Mouse (Mus musculus): Measurements from ENCODE around the gene Rasgrf1. TPM values are rescaled to one million over a fixed set of nuclear protein-coding genes. Genes with fewer than 3 reads are reported as not detected.

The Rasgrf1 gene
- polyA plus RNA-seq (2012; rRNA removed), result 168 and 172 TPM in 2 replicates

GRCm38 (mm10) chr9:89909131-89910010 lies at the start of gene Rasgrf1:
Gene Rasgrf1, plus strand, starts transcription at chr9:89909908.
- H3K27me3 ChIP-seq (ENCODE audit: control insufficient read depth, insufficient read depth, low read length), result no peaks in the 10 kb centered on the region

GRCm38 (mm10) chr9:89860145-89860544 lies 49.6 kb upstream of the Rasgrf1 start:
- TF ChIP-seq CTCF (IDR thresholded peaks at IDR 0.05; ENCODE audit: borderline replicate concordance, insufficient read depth, low read depth, low read length), result no peak
- no peak for TF ChIP-seq POLR2A (IDR thresholded peaks at IDR 0.05; ENCODE audit: borderline replicate concordance, insufficient read depth, low read length)
- no peak overlapping the region for H3K27ac ChIP-seq (ENCODE audit: insufficient read depth, low read length)
- no peaks in the 10 kb centered on the region for H3K27me3 ChIP-seq (ENCODE audit: control insufficient read depth, insufficient read depth, low read length)
- no peak for DNase-seq
- no peaks in the 10 kb centered on the region for H3K4me1 ChIP-seq (ENCODE audit: control insufficient read depth, insufficient read depth, low read length)
- no peak overlapping the region for H3K4me3 ChIP-seq (replicated peaks; ENCODE audit: insufficient read depth, low read depth, low read length)
- 64% methylated on average over 11 of the region's 11 CpGs for WGBS

More at GRCm38 (mm10) chr9:89909131-89910010, at the start of gene Rasgrf1:
- DNase-seq, result peak; percentile 72 to 77
- under 1% methylated on average over 64 of the region's 64 CpGs for WGBS
- H3K27ac ChIP-seq (ENCODE audit: insufficient read depth, low read length), result peak within 1 kb of the TSS; percentile 71
- no peaks in the 10 kb centered on the region for H3K4me1 ChIP-seq (ENCODE audit: control insufficient read depth, insufficient read depth, low read length)
- TF ChIP-seq CTCF (IDR thresholded peaks at IDR 0.05; ENCODE audit: borderline replicate concordance, insufficient read depth, low read depth, low read length), result no peak
- peak; percentile 55 for TF ChIP-seq POLR2A (IDR thresholded peaks at IDR 0.05; ENCODE audit: borderline replicate concordance, insufficient read depth, low read length)
- H3K4me3 ChIP-seq (replicated peaks; ENCODE audit: insufficient read depth, low read depth, low read length), result peak within 1 kb of the TSS; percentile 72

GRCm38 (mm10) chr9:89860584-89860983 lies 49.1 kb upstream of the Rasgrf1 start:
- Histone ChIP-seq H3K27me3 (ENCODE audit: control insufficient read depth, insufficient read depth, low read length) (no peaks in the 10 kb centered on the region), H3K27ac (ENCODE audit: insufficient read depth, low read length) (no peak overlapping the region), H3K4me1 (ENCODE audit: control insufficient read depth, insufficient read depth, low read length) (no peaks in the 10 kb centered on the region), H3K4me3 (replicated peaks; ENCODE audit: insufficient read depth, low read depth, low read length) (no peak overlapping the region)
- no peak for DNase-seq
- TF ChIP-seq POLR2A (IDR thresholded peaks at IDR 0.05; ENCODE audit: borderline replicate concordance, insufficient read depth, low read length) (no peak), CTCF (IDR thresholded peaks at IDR 0.05; ENCODE audit: borderline replicate concordance, insufficient read depth, low read depth, low read length) (no peak)
- 61% methylated on average over 6 of the region's 6 CpGs for WGBS

- H3K27ac ChIP-seq (ENCODE audit: insufficient read depth, low read length), result no peak overlapping the region
- no peaks in the 10 kb centered on the region; the same call in 1 of the 2 replicates for H3K27me3 ChIP-seq (ENCODE audit: control insufficient read depth, insufficient read depth, low read length)
- H3K4me1 ChIP-seq (ENCODE audit: control insufficient read depth, insufficient read depth, low read length), result no peaks in the 10 kb centered on the region
- TF ChIP-seq POLR2A (IDR thresholded peaks at IDR 0.05; ENCODE audit: borderline replicate concordance, insufficient read depth, low read length), result no peak
- no peak for TF ChIP-seq CTCF (IDR thresholded peaks at IDR 0.05; ENCODE audit: borderline replicate concordance, insufficient read depth, low read depth, low read length)
- no peak overlapping the region for H3K4me3 ChIP-seq (replicated peaks; ENCODE audit: insufficient read depth, low read depth, low read length)
- 62% methylated on average over 4 of the region's 4 CpGs for WGBS
- DNase-seq, result no peak
Observed at GRCm38 (mm10) chr9:89867141-89867540, 42.6 kb upstream of the Rasgrf1 start.

GRCm38 (mm10) chr9:89868093-89868729 lies 41.5 kb upstream of the Rasgrf1 start:
- WGBS, result 45% methylated on average over 16 of the region's 16 CpGs
- no peaks in the 10 kb centered on the region for H3K4me1 ChIP-seq (ENCODE audit: control insufficient read depth, insufficient read depth, low read length)
- no peaks in the 10 kb centered on the region; the same call in 1 of the 2 replicates for H3K27me3 ChIP-seq (ENCODE audit: control insufficient read depth, insufficient read depth, low read length)
- H3K4me3 ChIP-seq (replicated peaks; ENCODE audit: insufficient read depth, low read depth, low read length), result no peak overlapping the region
- TF ChIP-seq CTCF (IDR thresholded peaks at IDR 0.05; ENCODE audit: borderline replicate concordance, insufficient read depth, low read depth, low read length), result no peak
- no peak for TF ChIP-seq POLR2A (IDR thresholded peaks at IDR 0.05; ENCODE audit: borderline replicate concordance, insufficient read depth, low read length)
- DNase-seq, result no peak
- no peak overlapping the region for H3K27ac ChIP-seq (ENCODE audit: insufficient read depth, low read length)

GRCm38 (mm10) chr9:89869594-89869993 lies 40.1 kb upstream of the Rasgrf1 start:
- 65% methylated on average over 2 of the region's 2 CpGs for WGBS
- Histone ChIP-seq H3K27ac (ENCODE audit: insufficient read depth, low read length) (no peak overlapping the region), H3K4me1 (ENCODE audit: control insufficient read depth, insufficient read depth, low read length) (no peaks in the 10 kb centered on the region), H3K27me3 (ENCODE audit: control insufficient read depth, insufficient read depth, low read length) (no peaks in the 10 kb centered on the region; the same call in 1 of the 2 replicates), H3K4me3 (replicated peaks; ENCODE audit: insufficient read depth, low read depth, low read length) (no peak overlapping the region)
- TF ChIP-seq POLR2A (IDR thresholded peaks at IDR 0.05; ENCODE audit: borderline replicate concordance, insufficient read depth, low read length) (no peak), CTCF (IDR thresholded peaks at IDR 0.05; ENCODE audit: borderline replicate concordance, insufficient read depth, low read depth, low read length) (no peak)
- no peak for DNase-seq

GRCm38 (mm10) chr9:89870531-89871150 lies 39.1 kb upstream of the Rasgrf1 start:
- Histone ChIP-seq H3K27me3 (ENCODE audit: control insufficient read depth, insufficient read depth, low read length) (no peaks in the 10 kb centered on the region; the same call in 1 of the 2 replicates), H3K27ac (ENCODE audit: insufficient read depth, low read length) (no peak overlapping the region), H3K4me3 (replicated peaks; ENCODE audit: insufficient read depth, low read depth, low read length) (no peak overlapping the region), H3K4me1 (ENCODE audit: control insufficient read depth, insufficient read depth, low read length) (no peaks in the 10 kb centered on the region)
- 54% methylated on average over 8 of the region's 8 CpGs for WGBS
- no peak for TF ChIP-seq POLR2A (IDR thresholded peaks at IDR 0.05; ENCODE audit: borderline replicate concordance, insufficient read depth, low read length)
- TF ChIP-seq CTCF (IDR thresholded peaks at IDR 0.05; ENCODE audit: borderline replicate concordance, insufficient read depth, low read depth, low read length), result no peak
- DNase-seq, result no peak

Measured in cerebellum, adult 2 months (tissue).